Mouse (Mus musculus) ES-Bruce4 (cell line): ENCODE results near the gene Gpd2.

Experiments used
- CTCF ChIP-seq: IDR thresholded peaks from one replicate; pipeline ENCODE4 v1.8.1; 2011; ENCODE audit warnings: low read depth, low read length
- EP300 ChIP-seq: IDR thresholded peaks from 2 replicates; pipeline ENCODE4 v1.6.1; 2011; ENCODE audit warnings: low read depth, low read length; ENCODE audit not compliant: insufficient read depth
- POLR2A ChIP-seq: IDR thresholded peaks from one replicate; pipeline ENCODE4 v1.8.1; 2011; ENCODE audit warnings: low read length; ENCODE audit not compliant: insufficient read depth

DNA sequence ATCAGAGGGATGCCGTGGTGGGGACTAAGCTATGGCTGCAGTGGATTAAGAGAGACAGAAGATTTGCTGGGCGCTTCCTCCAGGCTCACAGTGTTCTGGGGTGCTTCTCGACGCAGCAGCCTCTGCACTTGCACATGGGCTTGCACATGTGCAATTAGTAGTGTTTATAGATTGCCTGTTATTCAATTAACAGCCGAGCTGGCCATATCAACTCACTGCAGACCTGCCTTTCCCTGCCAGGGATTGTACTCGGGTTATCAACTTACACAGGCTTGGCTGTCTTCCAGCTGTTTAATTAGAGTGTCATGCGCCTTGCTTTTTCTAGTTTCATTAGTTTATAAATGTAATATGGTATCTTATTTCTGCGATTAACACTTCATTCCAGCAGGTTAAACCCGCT, 113.2 kb downstream of the Gpd2 start:
- no peak for TF ChIP-seq CTCF
- no peak for TF ChIP-seq POLR2A
- TF ChIP-seq EP300 = no peak
